Mouse (Mus musculus): ENCODE data around the gene Rnf145.

- TF ChIP-seq CTCF (IDR thresholded peaks at IDR 0.05; ENCODE audit: extremely low read depth, insufficient read length, insufficient replicate concordance, low read depth, low read length) (no peak), POLR2A (IDR thresholded peaks at IDR 0.05; ENCODE audit: low read depth, low read length) (no peak)
These were observed 29.6 kb upstream of the Rnf145 start for GRCm38 (mm10) chr11:44489117-44489516.
